Mouse (Mus musculus) layer of hippocampus, adult 8-10 months (tissue): ENCODE results near the gene Rhbdd3. TPM values are rescaled to one million over a fixed set of nuclear protein-coding genes. Genes with fewer than 3 reads are reported as not detected.

Experiments used
- DNase-seq, 2 experiments: peaks; one replicate each; pipeline ENCODE4 v3.0.0; 2022; ENCODE audit warnings: low spot score in 2 of 2
- total RNA-seq, 4 experiments: library from RNA; stranded (reverse); gene quantifications; 2 replicates each; pipeline ENCODE4 v1.2.4; 2022

The Rhbdd3 gene
- total RNA-seq, 4 experiments from 2014 or later: 22.1 to 26.4 (median 24.2) TPM

- DNase-seq: no peak
These were observed 27.0 kb downstream of the Rhbdd3 start for GRCm38 (mm10) chr11:5125713-5126112.

- DNase-seq: no peak
These were observed 30.3 kb downstream of the Rhbdd3 start for GRCm38 (mm10) chr11:5129035-5129480.

DNA sequence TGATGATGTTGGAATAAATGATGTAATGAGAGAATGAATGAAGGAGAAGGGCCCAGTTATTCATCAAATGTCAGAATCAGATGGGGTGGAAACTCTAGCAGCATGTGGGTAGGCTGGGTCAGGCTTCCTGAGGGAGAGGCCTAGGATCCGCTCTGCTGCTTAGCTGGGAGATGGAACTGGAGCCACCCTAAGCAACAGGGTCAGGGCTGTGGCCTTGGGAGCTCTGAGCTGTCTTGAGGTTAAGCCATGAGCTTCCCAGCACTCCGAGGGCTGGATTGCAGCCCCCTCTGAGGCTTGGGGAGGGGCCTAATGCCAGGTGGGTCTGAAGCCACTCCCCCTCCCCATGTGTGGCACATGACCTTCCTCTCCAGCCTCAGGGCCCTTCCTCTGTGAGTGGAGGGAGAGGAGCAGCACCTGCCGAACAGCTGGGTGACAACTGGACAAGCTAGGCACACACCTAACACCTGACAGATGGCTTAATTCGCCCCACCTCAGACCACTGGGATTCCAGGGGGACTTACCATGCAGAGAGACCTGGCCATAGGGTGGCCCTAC, 31.5 kb downstream of the Rhbdd3 start:
- DNase-seq: no peak

DNA sequence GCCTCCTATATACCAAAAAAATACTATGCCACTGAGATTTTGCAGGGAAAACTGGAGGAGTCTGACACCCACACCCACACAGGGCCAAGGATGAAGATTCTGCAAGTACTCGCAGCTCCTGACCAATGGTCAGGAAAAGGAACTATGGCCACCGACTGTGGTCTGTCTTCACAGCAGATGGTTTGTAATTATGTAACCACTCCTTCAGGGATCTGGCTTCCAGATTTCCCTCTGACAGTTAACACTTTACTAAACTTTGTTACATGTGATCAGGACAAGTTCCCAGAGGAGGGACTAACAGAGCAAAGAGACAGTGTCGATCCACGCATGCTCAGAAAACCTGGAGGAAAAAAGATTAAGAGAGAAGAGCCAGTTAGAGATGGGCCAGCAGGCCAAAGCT, 34.0 kb downstream of the Rhbdd3 start:
- no peak for DNase-seq

- DNase-seq: no peak
These were observed 37.2 kb downstream of the Rhbdd3 start for GRCm38 (mm10) chr11:5135914-5136313.

DNA sequence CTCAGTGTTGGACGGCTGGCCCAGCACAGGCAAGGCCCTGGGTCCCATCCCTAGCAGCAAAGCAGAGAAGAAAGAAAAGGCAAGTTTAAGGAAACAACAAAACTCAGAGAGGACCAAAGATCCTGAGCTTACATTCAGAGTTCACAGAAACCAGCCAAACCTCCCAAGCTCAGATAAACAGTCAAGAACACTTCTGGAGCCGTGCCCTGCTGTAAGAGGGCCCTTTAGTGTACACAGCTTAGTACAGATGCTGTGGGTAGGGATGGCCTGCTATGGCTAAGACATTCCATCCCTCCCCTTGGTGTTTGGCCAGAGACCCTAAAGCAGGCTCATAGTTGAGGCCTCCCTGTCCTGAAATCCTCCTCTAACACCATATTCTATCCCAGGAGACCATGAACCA, 39.9 kb downstream of the Rhbdd3 start:
- no peak for DNase-seq

- DNase-seq: no peak
These were observed 40.6 kb downstream of the Rhbdd3 start for GRCm38 (mm10) chr11:5139372-5139771.

DNA sequence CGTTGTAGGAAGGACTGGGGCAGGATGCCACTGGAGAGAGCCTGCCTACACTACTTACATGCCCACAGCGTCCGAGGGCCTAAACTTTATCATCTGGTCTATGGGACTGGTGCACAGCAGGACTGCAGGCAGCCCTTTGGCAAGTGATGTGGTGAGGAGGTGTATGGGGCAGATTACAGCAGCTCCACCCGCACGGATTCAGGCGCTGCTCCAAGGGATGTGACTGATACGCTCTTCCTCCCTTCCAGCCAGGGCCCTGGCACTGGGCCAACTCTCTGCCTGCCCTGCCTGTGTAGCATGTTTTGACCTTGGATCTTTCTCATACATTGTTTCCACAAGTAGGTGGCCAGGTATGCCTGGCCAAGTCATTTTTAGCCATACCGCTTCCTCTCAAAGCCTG, 41.9 kb downstream of the Rhbdd3 start:
- DNase-seq: peak in 1 of 2 experiments; percentile 21

DNA sequence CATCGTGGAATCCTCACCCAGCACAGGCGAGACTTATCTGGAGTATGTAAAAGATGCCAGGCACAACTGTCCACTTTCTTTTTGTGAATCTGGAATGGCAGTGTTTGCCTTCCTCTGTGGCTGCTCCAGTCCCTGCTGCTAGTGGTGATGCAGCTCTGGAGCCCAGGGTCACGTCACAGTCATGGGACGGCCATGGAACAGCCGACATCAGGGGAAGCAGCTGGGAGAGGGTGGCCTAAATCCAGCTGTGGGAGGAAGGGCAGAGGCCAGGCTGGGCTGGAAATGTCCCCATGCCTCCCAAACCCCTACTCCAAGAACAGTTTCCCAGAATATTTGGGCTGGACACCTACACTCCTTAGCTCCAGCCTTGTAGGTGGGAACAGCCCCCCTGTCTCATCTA, 42.5 kb downstream of the Rhbdd3 start:
- no peak for DNase-seq

GRCm38 (mm10) chr11:5141965-5142364, 43.2 kb downstream of the Rhbdd3 start:
- DNase-seq: no peak

DNA sequence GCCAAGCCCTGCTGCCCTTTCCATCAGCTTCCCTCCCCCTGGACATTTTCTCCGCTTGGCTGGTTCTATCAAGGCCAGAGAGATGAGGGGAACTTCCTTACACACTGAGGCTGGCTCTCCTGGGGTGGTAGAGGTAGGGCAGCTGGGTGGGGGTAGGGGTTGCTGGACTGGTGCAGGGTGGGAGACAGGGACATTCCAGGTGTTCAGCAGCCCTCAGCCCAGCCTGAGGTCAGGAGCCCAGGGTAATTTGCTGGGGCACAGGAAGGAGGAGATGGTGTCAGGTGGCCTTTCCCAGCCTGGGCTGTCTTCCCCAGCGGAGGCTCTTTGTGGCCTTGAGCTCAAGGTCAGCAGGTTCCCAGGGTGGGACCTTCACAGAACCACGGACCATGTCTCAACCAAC, 46.9 kb downstream of the Rhbdd3 start:
- no peak for DNase-seq

- no peak for DNase-seq
These were observed 50.5 kb downstream of the Rhbdd3 start for GRCm38 (mm10) chr11:5149249-5149648.

- DNase-seq: no peak
These were observed 51.2 kb downstream of the Rhbdd3 start for GRCm38 (mm10) chr11:5149955-5150354.

DNA sequence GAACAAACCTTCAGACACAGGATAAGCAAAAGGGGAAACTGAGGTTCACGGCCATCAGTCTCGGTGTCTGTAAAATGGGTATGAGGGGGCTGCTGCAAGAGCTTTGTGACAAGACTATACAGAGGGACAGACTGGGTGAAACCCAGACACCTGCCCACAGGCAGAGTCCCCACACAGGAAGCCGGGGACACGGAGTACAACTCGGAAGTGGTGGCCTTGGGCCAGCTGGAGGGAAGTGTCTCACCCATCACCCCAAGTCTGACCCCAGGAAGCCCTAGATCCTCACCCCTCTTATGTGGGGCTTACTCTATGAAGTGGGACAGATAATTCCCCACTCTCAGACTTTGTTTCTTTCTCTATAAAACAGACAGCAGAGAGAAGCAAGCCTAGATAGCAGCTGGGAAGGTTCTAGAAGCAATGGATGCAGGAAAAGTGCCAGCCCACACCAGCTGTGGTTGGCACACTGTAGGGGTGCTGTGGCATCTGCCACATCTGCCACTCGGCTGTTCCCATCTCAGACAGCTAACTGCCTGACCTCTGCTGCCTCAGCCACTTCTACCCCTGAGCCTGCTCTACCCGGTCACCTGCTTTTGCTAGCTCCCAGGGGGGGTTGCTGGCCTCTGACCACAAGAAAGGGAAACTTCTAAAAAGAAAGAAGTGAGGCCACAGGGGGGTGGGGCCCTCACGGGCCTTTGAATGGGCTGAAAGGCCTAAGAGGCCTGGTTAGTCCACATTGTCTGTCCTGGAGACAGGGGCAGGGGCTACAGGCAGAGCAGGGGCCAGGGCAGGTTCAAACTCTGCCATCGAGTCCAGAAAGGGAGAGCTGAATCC, 51.9 kb downstream of the Rhbdd3 start:
- DNase-seq: no peak

DNA sequence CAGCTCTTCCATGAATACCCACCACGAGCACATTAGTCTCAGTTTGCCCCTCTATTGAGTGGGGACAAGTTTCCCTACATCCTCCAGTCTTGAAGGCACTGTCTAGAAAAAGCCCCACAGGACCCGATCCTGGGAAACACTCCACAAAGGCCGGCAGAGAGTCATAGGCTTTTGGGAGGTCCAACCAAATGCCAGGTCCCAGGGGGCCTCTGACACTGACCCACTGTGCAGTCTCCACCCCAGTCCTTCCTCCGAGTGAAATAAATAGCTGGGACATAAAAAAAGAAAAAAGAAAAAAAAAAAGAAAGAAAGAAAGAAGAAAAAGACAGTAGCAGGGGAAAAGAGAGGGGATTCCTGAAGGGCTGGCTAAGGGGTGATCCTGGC, 52.5 kb downstream of the Rhbdd3 start:
- no peak for DNase-seq

- no peak for DNase-seq
These were observed 53.1 kb downstream of the Rhbdd3 start, which contains the start of gene Emid1 for GRCm38 (mm10) chr11:5151680-5152337. Gene Emid1, minus strand, starts transcription at chr11:5152257.

GRCm38 (mm10) chr11:5154961-5155805, 56.5 kb downstream of the Rhbdd3 start:
- no peak for DNase-seq
